Mouse (Mus musculus): Measurements from ENCODE around the gene Rerg. TPM values are rescaled to one million over a fixed set of nuclear protein-coding genes. Genes with fewer than 3 reads are reported as not detected.
A peak's percentile ranks its signal among the peaks of the same experiment; 100 is the strongest.

Rerg gene
- polyA plus RNA-seq, 1 experiment from 2014 or later, result 6.9 TPM

DNA sequence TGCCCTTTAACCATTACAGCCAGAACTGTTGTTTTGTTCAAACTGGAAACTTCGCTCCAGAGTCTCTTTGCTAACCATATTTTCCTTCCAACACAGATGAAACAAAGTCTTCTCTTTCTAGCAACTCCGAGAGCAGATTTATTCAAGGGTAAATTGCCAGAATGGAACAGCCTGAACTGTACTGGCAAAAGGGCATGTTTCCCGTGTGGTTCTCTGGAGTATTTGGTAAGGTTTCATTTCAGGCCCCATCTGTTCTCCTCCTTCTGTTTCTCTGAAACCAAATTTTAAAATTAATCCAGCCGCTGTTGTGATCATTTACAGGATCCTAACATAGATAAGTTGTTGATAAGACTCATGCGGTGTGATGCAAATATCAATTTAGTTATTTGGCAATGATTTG, 82.3 kb downstream of the Rerg start:
- no peak for ATAC-seq

DNA sequence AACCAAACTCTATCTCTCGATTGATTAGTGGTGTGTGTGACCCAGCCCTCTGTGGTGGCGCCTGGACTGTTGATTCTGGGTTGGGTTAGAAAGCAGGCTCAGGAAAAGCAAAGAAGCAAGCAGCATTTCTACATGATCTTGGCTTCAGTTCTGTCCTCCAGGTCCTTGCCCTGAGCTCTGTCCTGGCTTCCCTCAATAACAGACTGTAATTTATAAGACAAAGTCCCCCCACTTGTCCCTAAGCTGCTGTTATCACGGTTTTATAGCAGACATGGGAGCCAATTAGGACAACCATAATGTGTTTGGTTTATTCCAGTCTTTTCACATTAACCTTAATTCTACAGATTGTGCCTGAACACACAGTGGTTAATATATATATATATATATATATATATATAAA, 82.8 kb downstream of the Rerg start:
- Histone ChIP-seq H3K4me1 (ENCODE audit: insufficient read depth) (no peaks in the 10 kb centered on the region), H3K4me3 (ENCODE audit: low read depth, low read length) (no peak overlapping the region), H3K4me2 (ENCODE audit: low read depth, low read length) (no peak overlapping the region), H3K36me3 (replicated peaks; ENCODE audit: insufficient read depth, low read length) (no peaks in the 10 kb centered on the region), H3K27me3 (ENCODE audit: insufficient read depth, low read length) (no peaks in the 10 kb centered on the region), H3K27ac (ENCODE audit: low read depth) (no peak overlapping the region), H3K9me3 (ENCODE audit: low read length) (no peaks in the 10 kb centered on the region), H3K9ac (replicated peaks) (no peak overlapping the region)
- ATAC-seq, result no peak
- TF ChIP-seq EP300 (IDR thresholded peaks at IDR 0.05; ENCODE audit: low read depth) (no peak), CTCF (IDR thresholded peaks at IDR 0.05; ENCODE audit: low read depth) (no peak)
- WGBS (ENCODE audit: insufficient replicate concordance), result 66% methylated on average over 3 of the region's 3 CpGs
- DNase-seq, result peak; percentile 9

More for the DNA sequence above, 82.3 kb downstream of the Rerg start:
- Histone ChIP-seq H3K9ac (replicated peaks) (no peak overlapping the region), H3K4me3 (ENCODE audit: low read depth, low read length) (no peak overlapping the region), H3K36me3 (replicated peaks; ENCODE audit: insufficient read depth, low read length) (no peaks in the 10 kb centered on the region), H3K27me3 (ENCODE audit: insufficient read depth, low read length) (no peaks in the 10 kb centered on the region), H3K9me3 (ENCODE audit: low read length) (no peaks in the 10 kb centered on the region), H3K27ac (ENCODE audit: low read depth) (no peak overlapping the region), H3K4me2 (ENCODE audit: low read depth, low read length) (no peak overlapping the region), H3K4me1 (ENCODE audit: insufficient read depth) (no peaks in the 10 kb centered on the region)
- TF ChIP-seq EP300 (IDR thresholded peaks at IDR 0.05; ENCODE audit: low read depth) (no peak), CTCF (IDR thresholded peaks at IDR 0.05; ENCODE audit: low read depth) (no peak)
- WGBS (ENCODE audit: insufficient replicate concordance), result 77% methylated on average over 5 of the region's 5 CpGs
- DNase-seq, result peak; percentile 1

- TF ChIP-seq EP300 (IDR thresholded peaks at IDR 0.05; ENCODE audit: low read depth), result no peak
- TF ChIP-seq CTCF (IDR thresholded peaks at IDR 0.05; ENCODE audit: low read depth), result no peak
- DNase-seq, result no peak
- Histone ChIP-seq H3K27me3 (ENCODE audit: insufficient read depth, low read length) (no peaks in the 10 kb centered on the region), H3K27ac (ENCODE audit: low read depth) (no peak overlapping the region), H3K9ac (replicated peaks) (no peak overlapping the region), H3K9me3 (ENCODE audit: low read length) (no peaks in the 10 kb centered on the region), H3K4me3 (ENCODE audit: low read depth, low read length) (no peak overlapping the region), H3K4me1 (ENCODE audit: insufficient read depth) (no peaks in the 10 kb centered on the region), H3K36me3 (replicated peaks; ENCODE audit: insufficient read depth, low read length) (no peaks in the 10 kb centered on the region), H3K4me2 (ENCODE audit: low read depth, low read length) (no peak overlapping the region)
- no peak for ATAC-seq
- 79% methylated on average over 6 of the region's 6 CpGs for WGBS (ENCODE audit: insufficient replicate concordance)
These were observed 90.6 kb downstream of the Rerg start for GRCm38 (mm10) chr6:137079701-137080100.

GRCm38 (mm10) chr6:137076731-137077130, 93.6 kb downstream of the Rerg start:
- Histone ChIP-seq H3K4me3 (ENCODE audit: low read depth, low read length) (no peak overlapping the region), H3K9ac (replicated peaks) (no peak overlapping the region), H3K9me3 (ENCODE audit: low read length) (no peaks in the 10 kb centered on the region), H3K4me1 (ENCODE audit: insufficient read depth) (no peaks in the 10 kb centered on the region), H3K4me2 (ENCODE audit: low read depth, low read length) (no peak overlapping the region), H3K36me3 (replicated peaks; ENCODE audit: insufficient read depth, low read length) (no peaks in the 10 kb centered on the region), H3K27me3 (ENCODE audit: insufficient read depth, low read length) (no peaks in the 10 kb centered on the region), H3K27ac (ENCODE audit: low read depth) (no peak overlapping the region)
- no peak for DNase-seq
- no peak for TF ChIP-seq CTCF (IDR thresholded peaks at IDR 0.05; ENCODE audit: low read depth)
- WGBS (ENCODE audit: insufficient replicate concordance), result 86% methylated on average over 13 of the region's 13 CpGs
- ATAC-seq, result no peak

- DNase-seq (no peak), ATAC-seq (no peak)
- Histone ChIP-seq H3K27ac (ENCODE audit: low read depth) (no peak overlapping the region), H3K9ac (replicated peaks) (no peak overlapping the region), H3K9me3 (ENCODE audit: low read length) (no peaks in the 10 kb centered on the region), H3K4me1 (ENCODE audit: insufficient read depth) (no peaks in the 10 kb centered on the region), H3K4me3 (ENCODE audit: low read depth, low read length) (no peak overlapping the region), H3K4me2 (ENCODE audit: low read depth, low read length) (no peak overlapping the region), H3K36me3 (replicated peaks; ENCODE audit: insufficient read depth, low read length) (no peaks in the 10 kb centered on the region), H3K27me3 (ENCODE audit: insufficient read depth, low read length) (no peaks in the 10 kb centered on the region)
- WGBS (ENCODE audit: insufficient replicate concordance), result 62% methylated on average over 6 of the region's 6 CpGs
- TF ChIP-seq CTCF (IDR thresholded peaks at IDR 0.05; ENCODE audit: low read depth) (no peak), EP300 (IDR thresholded peaks at IDR 0.05; ENCODE audit: low read depth) (no peak)
These were observed 94.1 kb downstream of the Rerg start for GRCm38 (mm10) chr6:137076225-137076624.

- Histone ChIP-seq H3K9ac (replicated peaks) (no peak overlapping the region), H3K27me3 (ENCODE audit: insufficient read depth, low read length) (no peaks in the 10 kb centered on the region), H3K9me3 (ENCODE audit: low read length) (no peaks in the 10 kb centered on the region), H3K4me3 (ENCODE audit: low read depth, low read length) (no peak overlapping the region), H3K4me2 (ENCODE audit: low read depth, low read length) (no peak overlapping the region), H3K36me3 (replicated peaks; ENCODE audit: insufficient read depth, low read length) (no peaks in the 10 kb centered on the region), H3K4me1 (ENCODE audit: insufficient read depth) (no peaks in the 10 kb centered on the region), H3K27ac (ENCODE audit: low read depth) (no peak overlapping the region)
- WGBS (ENCODE audit: insufficient replicate concordance), result 57% methylated on average over 8 of the region's 8 CpGs
- ATAC-seq (no peak), DNase-seq (peak; percentile 11)
- no peak for TF ChIP-seq EP300 (IDR thresholded peaks at IDR 0.05; ENCODE audit: low read depth)
- no peak for TF ChIP-seq CTCF (IDR thresholded peaks at IDR 0.05; ENCODE audit: low read depth)
These were observed 98.0 kb downstream of the Rerg start for GRCm38 (mm10) chr6:137072256-137072655.

- Histone ChIP-seq H3K27ac (ENCODE audit: low read depth) (no peak overlapping the region), H3K4me1 (ENCODE audit: insufficient read depth) (no peaks in the 10 kb centered on the region), H3K9me3 (ENCODE audit: low read length) (no peaks in the 10 kb centered on the region), H3K4me3 (ENCODE audit: low read depth, low read length) (no peak overlapping the region), H3K4me2 (ENCODE audit: low read depth, low read length) (no peak overlapping the region), H3K27me3 (ENCODE audit: insufficient read depth, low read length) (no peaks in the 10 kb centered on the region), H3K9ac (replicated peaks) (no peak overlapping the region), H3K36me3 (replicated peaks; ENCODE audit: insufficient read depth, low read length) (no peaks in the 10 kb centered on the region)
- ATAC-seq, result no peak
- DNase-seq, result peak; percentile 3
- WGBS (ENCODE audit: insufficient replicate concordance), result 79% methylated on average over 9 of the region's 9 CpGs
- TF ChIP-seq CTCF (IDR thresholded peaks at IDR 0.05; ENCODE audit: low read depth) (no peak), EP300 (IDR thresholded peaks at IDR 0.05; ENCODE audit: low read depth) (no peak)
These were observed 98.8 kb downstream of the Rerg start for GRCm38 (mm10) chr6:137071466-137071865.
